Mouse (Mus musculus) bone marrow, adult 2 months (tissue): ENCODE data around the gene Pkib.

Experiments used
- CTCF ChIP-seq: fragments of 200-500 bp; IDR thresholded peaks from 2 replicates; pipeline ENCODE4 v1.5.1; 2011; ENCODE audit warnings: low read length, control low read depth; ENCODE audit not compliant: control insufficient read depth, insufficient read depth
- POLR2A ChIP-seq: fragments of 200-500 bp; IDR thresholded peaks from 2 replicates; pipeline ENCODE4 v1.6.1; 2011; ENCODE audit warnings: low read depth, mild to moderate bottlenecking, control low read depth, low read length, borderline replicate concordance; ENCODE audit not compliant: control insufficient read depth

DNA sequence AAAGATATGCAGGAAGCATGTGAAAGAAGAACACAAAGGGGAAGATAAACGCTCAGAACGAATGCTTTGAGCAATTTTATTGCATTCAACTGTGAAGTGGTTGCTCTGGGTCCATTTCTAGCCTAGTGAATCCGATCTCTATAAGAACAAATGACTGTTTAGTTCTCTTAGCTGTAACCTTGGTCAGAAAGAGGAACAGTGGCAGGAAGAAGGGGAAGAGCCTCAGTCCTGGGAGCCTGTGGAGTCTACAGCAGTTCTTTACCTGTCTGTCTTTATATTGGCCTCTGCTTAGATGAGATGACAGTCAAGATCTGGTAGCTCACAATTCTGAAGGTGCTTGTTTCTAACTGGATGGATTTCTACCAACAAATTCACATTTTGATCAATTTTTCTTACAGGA lies 56.2 kb downstream of the Pkib start:
- TF ChIP-seq POLR2A (no peak), CTCF (no peak)
